Mouse (Mus musculus) hindbrain, embryonic 14.5 days (tissue): ENCODE data around the gene Mrpl55. TPM values are rescaled to one million over a fixed set of nuclear protein-coding genes. Genes with fewer than 3 reads are reported as not detected.
A peak's percentile ranks its signal among the peaks of the same experiment; 100 is the strongest.

Source experiments
- ATAC-seq: fragments of 200-750 bp; cut with Nextera tagmentation; 2 replicates; pipeline ENCODE4 v1.8.0; 2017; ENCODE audit warnings: moderate number of reproducible peaks, mild to moderate bottlenecking, moderate TSS enrichment, moderate library complexity; ENCODE audit not compliant: low FRiP score
- DNase-seq: peaks from one replicate; pipeline ENCODE4 v3.0.0-alpha.2; 2015; ENCODE audit warnings: low spot score
- H3K27ac ChIP-seq: fragments of 300-500 bp; sonication (generic); 2 replicates; pipeline ENCODE4 v1.5.1; 2014; ENCODE audit warnings: mild to moderate bottlenecking, moderate library complexity
- H3K27me3 ChIP-seq: fragments of 300-500 bp; sonication (generic); 2 replicates; pipeline ENCODE4 v1.6.1; 2014; ENCODE audit warnings: mild to moderate bottlenecking, low read length, mixed read lengths; ENCODE audit not compliant: control insufficient read depth, insufficient read depth
- H3K36me3 ChIP-seq: fragments of 300-500 bp; sonication (generic); replicated peaks from 2 replicates; pipeline ENCODE4 v1.6.1; 2014; ENCODE audit not compliant: control insufficient read depth, insufficient read depth
- H3K4me1 ChIP-seq: fragments of 300-500 bp; sonication (generic); replicated peaks from 2 replicates; pipeline ENCODE4 v1.6.1; 2014; ENCODE audit warnings: antibody characterized with exemption, low read length, mixed read lengths; ENCODE audit not compliant: control insufficient read depth, insufficient read depth
- H3K4me2 ChIP-seq: fragments of 300-500 bp; sonication (generic); replicated peaks from 2 replicates; pipeline ENCODE4 v1.6.1; 2014; ENCODE audit warnings: mild to moderate bottlenecking, moderate library complexity
- H3K4me3 ChIP-seq: fragments of 300-500 bp; sonication (generic); replicated peaks from 2 replicates; pipeline ENCODE4 v1.5.1; 2014; ENCODE audit warnings: mild to moderate bottlenecking, low read length
- H3K9ac ChIP-seq: fragments of 300-500 bp; sonication (generic); 2 replicates; pipeline ENCODE4 v1.6.1; 2014
- H3K9me3 ChIP-seq: fragments of 300-500 bp; sonication (generic); 2 replicates; pipeline ENCODE4 v1.6.1; 2016; ENCODE audit warnings: low read length; ENCODE audit not compliant: control insufficient read depth
- WGBS: fragments of 180-500 bp; shearing (Covaris S2); extraction: QIAGEN DNeasy Blood & Tissue Kit; methylation state at CpG from one replicate; pipeline ENCODE4 v1.1.7; 2014; 5-methylcytosine and 5-hydroxymethylcytosine counted together
- polyA plus RNA-seq: library from polyadenylated mRNA; unstranded; fragments of >200 nt; fragmentation: Nextera tagmentation; extraction: Ambion mirVana; gene quantifications from 2 replicates; pipeline ENCODE4 v1.2.1, GENCODE M21; 2014

Mrpl55 gene
- polyA plus RNA-seq, 1 experiment from 2014 or later, result 98.7 TPM

GRCm38 (mm10) chr11:59185490-59185889 lies 16.8 kb upstream of the Mrpl55 start:
- H3K27ac ChIP-seq, result no peak overlapping the region
- ATAC-seq (no peak), DNase-seq (no peak)
- peaks cover 44% of the 10 kb centered on the region for H3K36me3 ChIP-seq
- H3K9ac ChIP-seq, result no peak overlapping the region
- H3K9me3 ChIP-seq, result no peaks in the 10 kb centered on the region
- no peaks in the 10 kb centered on the region for H3K27me3 ChIP-seq
- no peak overlapping the region for H3K4me3 ChIP-seq
- H3K4me1 ChIP-seq, result peaks cover 5% of the 10 kb centered on the region
- no peak overlapping the region for H3K4me2 ChIP-seq
- WGBS, result 88% methylated on average over 5 of the region's 5 CpGs

- H3K27me3 ChIP-seq, result no peaks in the 10 kb centered on the region
- no peak overlapping the region for H3K9ac ChIP-seq
- peaks cover 13% of the 10 kb centered on the region for H3K4me1 ChIP-seq
- H3K4me3 ChIP-seq, result no peak overlapping the region
- no peak overlapping the region for H3K4me2 ChIP-seq
- no peak for ATAC-seq
- no peak for DNase-seq
- peaks cover 40% of the 10 kb centered on the region for H3K36me3 ChIP-seq
- no peak overlapping the region for H3K27ac ChIP-seq
- H3K9me3 ChIP-seq, result no peaks in the 10 kb centered on the region
- 87% methylated on average over 6 of the region's 6 CpGs for WGBS
These were observed 14.6 kb upstream of the Mrpl55 start for GRCm38 (mm10) chr11:59187706-59188105.

- Histone ChIP-seq H3K27me3 (no peaks in the 10 kb centered on the region), H3K4me3 (peak overlapping the region; percentile 62), H3K36me3 (peaks cover 4% of the 10 kb centered on the region), H3K9me3 (no peaks in the 10 kb centered on the region), H3K9ac (peak overlapping the region; percentile 85), H3K27ac (peak overlapping the region; percentile 91), H3K4me1 (peaks cover 13% of the 10 kb centered on the region), H3K4me2 (peak overlapping the region; percentile 85)
- DNase-seq (peak; percentile 86), ATAC-seq (peak; percentile 94)
- WGBS, result under 1% methylated on average over 58 of the region's 59 CpGs
These were observed 10.8 kb upstream of the Mrpl55 start for GRCm38 (mm10) chr11:59191231-59192058.

- Histone ChIP-seq H3K27ac (peak within 1 kb of the TSS; percentile 91), H3K4me2 (peak within 1 kb of the TSS; percentile 85), H3K36me3 (no peaks in the 10 kb centered on the region), H3K4me1 (peaks cover 13% of the 10 kb centered on the region), H3K9me3 (no peaks in the 10 kb centered on the region), H3K27me3 (no peaks in the 10 kb centered on the region), H3K4me3 (peak within 1 kb of the TSS; percentile 62), H3K9ac (peak within 1 kb of the TSS; percentile 85)
- DNase-seq, result no peak
- WGBS, result 6% methylated on average over 16 of the region's 16 CpGs
- ATAC-seq, result peak; percentile 31; the same call in 1 of the 2 replicates
These were observed 10.3 kb upstream of the Mrpl55 start, which contains the start of gene Guk1 for GRCm38 (mm10) chr11:59192059-59192386. TSS of gene Guk1 (minus strand) at chr11:59192212.

- ATAC-seq (no peak), DNase-seq (no peak)
- Histone ChIP-seq H3K4me3 (no peak overlapping the region), H3K27ac (no peak overlapping the region), H3K36me3 (0 out of 2 replicates have a peak, but pooled peaks cover 5% of the 10 kb centered on the region), H3K27me3 (no peaks in the 10 kb centered on the region), H3K9me3 (no peaks in the 10 kb centered on the region), H3K4me2 (no peak overlapping the region), H3K4me1 (peaks cover 7% of the 10 kb centered on the region), H3K9ac (no peak overlapping the region)
These were observed 6.1 kb upstream of the Mrpl55 start for GRCm38 (mm10) chr11:59196230-59196629.

- H3K4me1 ChIP-seq, result peaks cover 15% of the 10 kb centered on the region
- peak overlapping the region; percentile 55; the same call in 1 of the 2 replicates for H3K27ac ChIP-seq
- H3K4me2 ChIP-seq, result peak overlapping the region; percentile 91
- no peak for ATAC-seq
- no peak for DNase-seq
- 38% methylated on average over 16 of the region's 16 CpGs for WGBS
- H3K4me3 ChIP-seq, result peak overlapping the region; percentile 83
- no peaks in the 10 kb centered on the region for H3K9me3 ChIP-seq
- no peaks in the 10 kb centered on the region for H3K27me3 ChIP-seq
- H3K36me3 ChIP-seq, result peaks cover 27% of the 10 kb centered on the region
- peak overlapping the region; percentile 80 for H3K9ac ChIP-seq
These were observed 877 bp upstream of the Mrpl55 start for GRCm38 (mm10) chr11:59201216-59202002.

- Histone ChIP-seq H3K9ac (peak within 1 kb of the TSS; percentile 77), H3K9me3 (no peaks in the 10 kb centered on the region), H3K27ac (peak within 1 kb of the TSS; percentile 87), H3K4me1 (peaks cover 17% of the 10 kb centered on the region), H3K4me3 (peak within 1 kb of the TSS; percentile 69), H3K27me3 (no peaks in the 10 kb centered on the region), H3K4me2 (peak within 1 kb of the TSS; percentile 91), H3K36me3 (peaks cover 72% of the 10 kb centered on the region)
- ATAC-seq (peak; percentile 88), DNase-seq (peak; percentile 100)
- under 1% methylated on average over 65 of the region's 67 CpGs for WGBS
These were observed 6.0 kb downstream of the Mrpl55 start, which contains the start of gene 2310033P09Rik for GRCm38 (mm10) chr11:59208153-59208831. TSS of gene 2310033P09Rik (plus strand) at chr11:59208321.

- peak; percentile 63 for ATAC-seq
- Histone ChIP-seq H3K9me3 (no peaks in the 10 kb centered on the region), H3K9ac (peak overlapping the region; percentile 77), H3K4me3 (peak overlapping the region; percentile 69), H3K27me3 (no peaks in the 10 kb centered on the region), H3K27ac (peak overlapping the region; percentile 87), H3K36me3 (peaks cover 72% of the 10 kb centered on the region), H3K4me2 (peak overlapping the region; percentile 91), H3K4me1 (peaks cover 17% of the 10 kb centered on the region)
- WGBS, result 12% methylated on average over 18 of the region's 18 CpGs
- peak; percentile 49 for DNase-seq
These were observed 6.7 kb downstream of the Mrpl55 start for GRCm38 (mm10) chr11:59209003-59209441.
